Comparison of ENCODE assay signal across 8 mouse cellular contexts in genomic region chr12:102468894-102469764, GRCm38 (mm10). TPM values are rescaled to one million over a fixed set of nuclear protein-coding genes. Genes with fewer than 3 reads are reported as not detected.
DNase-seq lines count a peak whose midpoint lies in the region; ATAC-seq lines count a peak whose summit lies in the region.

Golga5 (plus strand) TSS chr12:102469135.

- no peaks in the 10 kb centered on the region for H3K27me3 ChIP-seq in hindbrain, embryonic 12.5 days

- peak; percentile 99 for ATAC-seq in hindbrain, embryonic 12.5 days (ENCODE audit: low FRiP score)

- H3K9ac ChIP-seq in hindbrain, embryonic 12.5 days: peak within 1 kb of the TSS; percentile 88

- peak within 1 kb of the TSS; percentile 93 for H3K4me3 ChIP-seq in hindbrain, embryonic 12.5 days

- peaks cover 5% of the 10 kb centered on the region for H3K4me1 ChIP-seq in hindbrain, embryonic 12.5 days

- H3K9me3 ChIP-seq in hindbrain, embryonic 12.5 days (replicated peaks): no peaks in the 10 kb centered on the region

- WGBS in hindbrain, embryonic 12.5 days: under 1% methylated on average over 79 of the region's 86 CpGs

- H3K4me2 ChIP-seq in hindbrain, embryonic 12.5 days (replicated peaks): peak within 1 kb of the TSS; percentile 88

- H3K27ac ChIP-seq in hindbrain, embryonic 12.5 days: peak within 1 kb of the TSS; percentile 71

- peak; percentile 99 for DNase-seq in Muller cell, postnatal 12 days (ENCODE audit: inconsistent ontology term)
- DNase-seq in cerebellum, adult 9-11 months: peak; percentile 98
- DNase-seq in frontal cortex, postnatal 10 days (ENCODE audit: low spot score in 2 of 2): peak; percentile 95 to 96
- peak; percentile 95 to 97 for DNase-seq in layer of hippocampus, postnatal 14 days (ENCODE audit: low spot score in 2 of 2)
- DNase-seq in lung, postnatal 14 days: peak; percentile 98
- DNase-seq in retina, adult 2 months (ENCODE audit: low read depth, low spot score): peak; percentile 94
- peak; percentile 95 to 97 for DNase-seq in thymus, postnatal 36 days

- H3K36me3 ChIP-seq in hindbrain, embryonic 12.5 days: peaks cover 14% of the 10 kb centered on the region

RNA-seq across cellular contexts. Expression of gene Golga5, which starts in this region (rescaled TPM):
- polyA plus RNA-seq in hindbrain, embryonic 12.5 days (2016; fragmentation: Nextera tagmentation; extraction: Ambion mirVana): 35.6 and 39.7 TPM in 2 replicates
- total RNA-seq in layer of hippocampus, postnatal 14 days (2021): 10 to 100 TPM; 21.6 to 22.7 TPM

Comparison
In these comparisons a context has a peak if more than half of its experiments do, and no peak if none do; other contexts are left out.
1. Peak in every context shown above with its lines: DNase-seq, ATAC-seq, H3K4me3 ChIP-seq and H3K27ac ChIP-seq.